Mouse (Mus musculus) granulocyte monocyte progenitor cell, adult 5-6 weeks (primary cell): ENCODE measurements around the gene Hcfc2. TPM values are rescaled to one million over a fixed set of nuclear protein-coding genes. Genes with fewer than 3 reads are reported as not detected.

Source experiments
- ATAC-seq: replicated peaks from 2 replicates; pipeline ENCODE4 v1.8.0; 2016; ENCODE audit warnings: mild to moderate bottlenecking, moderate TSS enrichment, inconsistent platforms; ENCODE audit not compliant: poor library complexity, severe bottlenecking
- total RNA-seq, 2 experiments: library from RNA; stranded (forward) in 1 of 2; stranded (reverse) in 1 of 2; fragments of 200-712, 200-1000 nt in 1 of 2; fragments of >200 nt in 1 of 2; fragmentation: Nextera tagmentation in 1 of 2; gene quantifications; 2 replicates each; pipeline ENCODE4 v1.2.3; 2014 to 2017

Hcfc2 gene
- total RNA-seq (2014; fragmentation: Nextera tagmentation) (14.8 and 31.5 TPM in 2 replicates), total RNA-seq (2017) (19.6 and 22.1 TPM in 2 replicates)

- no peak for ATAC-seq
Measured at GRCm38 (mm10) chr10:82695956-82696355, at the start of gene Hcfc2. Hcfc2 (plus strand) TSS chr10:82696160.

DNA sequence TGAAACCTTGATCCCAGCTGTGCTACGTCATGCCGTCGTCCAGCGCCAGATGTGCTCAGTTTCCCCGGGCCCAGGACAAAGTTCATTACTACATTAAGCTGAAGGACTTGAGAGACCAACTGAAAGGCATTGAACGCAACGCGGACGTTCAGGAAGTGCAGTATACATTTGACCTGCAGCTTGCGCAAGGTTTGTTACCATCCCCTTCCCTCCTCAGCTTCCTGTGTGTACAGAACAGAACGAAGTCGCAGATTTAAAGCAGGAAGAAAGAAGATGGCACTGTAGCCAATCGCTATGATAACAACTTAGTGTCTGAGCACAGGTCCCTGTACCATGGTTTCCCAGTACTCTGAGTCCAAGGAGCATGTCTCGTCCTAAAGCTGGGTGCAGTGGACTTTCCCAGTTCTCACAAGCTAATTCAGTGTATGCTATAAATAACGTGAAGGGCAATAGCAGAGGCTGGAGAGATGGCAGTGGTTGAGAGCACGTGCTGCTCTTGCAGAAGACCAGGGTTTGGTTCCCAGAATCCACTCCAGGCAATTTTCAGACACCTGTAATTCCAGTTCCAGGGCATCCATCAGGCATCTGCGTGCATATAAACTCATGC lies 48.7 kb upstream of the Hcfc2 start:
- ATAC-seq = peak; percentile 99

DNA sequence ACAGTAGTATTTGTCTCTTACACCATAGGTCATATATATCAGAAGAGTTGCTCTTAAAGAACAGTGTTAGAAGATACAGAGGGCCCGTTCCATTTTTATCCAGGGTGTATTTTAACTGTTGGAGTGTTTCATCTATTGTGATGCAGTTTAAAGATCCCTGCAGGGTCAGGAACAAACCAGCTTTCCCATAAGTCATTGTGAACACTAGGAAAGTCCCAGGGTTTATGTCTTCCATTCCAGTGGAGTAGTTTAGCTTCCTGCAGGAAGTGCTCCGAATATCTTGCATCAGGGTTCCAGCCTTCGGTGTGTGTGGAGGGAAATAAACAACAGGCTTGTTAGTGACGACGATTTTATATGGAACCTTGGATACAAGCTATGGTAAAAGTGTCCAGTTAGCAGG lies 44.7 kb upstream of the Hcfc2 start:
- no peak for ATAC-seq

- ATAC-seq = no peak
Measured at GRCm38 (mm10) chr10:82652625-82653024, 43.3 kb upstream of the Hcfc2 start.

DNA sequence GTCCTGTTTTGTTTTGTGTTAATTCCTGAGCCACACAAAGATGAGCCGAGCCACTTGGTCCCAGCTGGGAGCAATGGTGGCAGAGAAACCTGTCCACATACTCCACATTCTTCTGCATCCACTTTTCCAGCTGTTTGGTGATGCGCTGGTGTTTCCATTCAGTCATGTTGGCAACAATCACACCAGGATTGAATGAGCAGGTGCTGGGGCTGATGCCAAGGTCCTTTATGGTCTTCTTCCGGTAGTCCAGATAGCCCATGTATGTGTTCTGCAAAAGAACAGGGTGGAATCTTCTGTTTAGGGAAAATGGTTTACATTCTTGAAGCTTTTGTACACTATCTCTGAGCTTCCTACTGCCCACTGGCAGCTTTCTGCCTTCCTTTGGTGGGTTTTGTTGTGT lies 41.4 kb upstream of the Hcfc2 start:
- ATAC-seq = no peak

DNA sequence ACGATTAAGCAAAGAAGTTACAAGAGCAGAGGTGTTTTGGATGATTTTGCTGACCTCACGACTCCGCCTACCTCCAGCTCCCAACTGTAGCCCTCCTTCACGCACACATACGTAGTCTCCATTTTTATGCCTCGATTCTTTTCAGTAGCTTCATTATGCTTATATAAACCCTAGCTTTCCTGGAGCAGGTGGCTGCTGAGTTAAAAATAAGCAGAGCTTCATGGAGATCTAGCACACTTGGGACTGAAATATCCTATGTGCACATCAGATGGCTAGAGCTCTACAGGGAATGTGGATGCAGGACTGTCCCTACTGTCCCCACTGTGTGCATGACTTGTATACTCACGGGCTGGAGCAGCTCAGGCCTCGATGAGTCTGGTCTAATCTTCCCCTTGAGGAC lies 34.1 kb upstream of the Hcfc2 start:
- ATAC-seq = no peak

DNA sequence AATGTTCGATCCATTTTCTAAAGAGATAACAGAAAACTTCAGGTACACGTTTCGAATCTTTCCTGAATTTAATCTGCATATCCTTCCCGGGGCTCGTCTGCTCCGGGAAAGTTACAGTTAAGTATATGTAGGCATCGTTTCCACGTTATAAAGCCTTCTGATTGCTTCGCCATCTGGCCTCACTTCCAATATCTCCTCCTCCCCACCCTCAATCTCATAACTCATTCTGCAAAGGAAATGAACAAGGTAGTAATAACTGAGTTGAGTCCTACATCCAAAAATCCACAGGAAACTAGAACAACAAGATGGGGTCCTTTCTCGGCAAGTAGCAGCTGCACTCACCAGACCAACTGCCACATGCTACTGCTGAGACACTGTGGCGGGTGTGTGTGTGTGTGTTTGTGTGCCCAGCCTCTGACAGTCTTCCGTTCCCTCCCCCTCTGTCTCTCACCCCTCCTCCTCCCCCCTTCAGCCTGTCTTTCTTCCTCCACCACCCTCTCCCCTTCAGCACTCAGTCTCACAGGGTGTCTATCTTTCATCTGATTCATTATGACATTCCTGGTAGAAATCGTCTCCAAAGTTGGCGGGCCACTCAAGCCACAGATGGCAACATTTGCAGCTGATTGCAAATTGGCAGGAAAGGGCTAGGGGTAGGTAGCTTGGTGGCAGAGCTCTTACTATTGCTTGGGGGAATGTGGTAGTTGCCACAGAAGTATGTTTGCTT lies 33.5 kb upstream of the Hcfc2 start:
- ATAC-seq = peak; percentile 62

GRCm38 (mm10) chr10:82663289-82663688 lies 32.7 kb upstream of the Hcfc2 start:
- ATAC-seq = no peak

- no peak for ATAC-seq
Measured at GRCm38 (mm10) chr10:82665951-82666350, 30.0 kb upstream of the Hcfc2 start.

DNA sequence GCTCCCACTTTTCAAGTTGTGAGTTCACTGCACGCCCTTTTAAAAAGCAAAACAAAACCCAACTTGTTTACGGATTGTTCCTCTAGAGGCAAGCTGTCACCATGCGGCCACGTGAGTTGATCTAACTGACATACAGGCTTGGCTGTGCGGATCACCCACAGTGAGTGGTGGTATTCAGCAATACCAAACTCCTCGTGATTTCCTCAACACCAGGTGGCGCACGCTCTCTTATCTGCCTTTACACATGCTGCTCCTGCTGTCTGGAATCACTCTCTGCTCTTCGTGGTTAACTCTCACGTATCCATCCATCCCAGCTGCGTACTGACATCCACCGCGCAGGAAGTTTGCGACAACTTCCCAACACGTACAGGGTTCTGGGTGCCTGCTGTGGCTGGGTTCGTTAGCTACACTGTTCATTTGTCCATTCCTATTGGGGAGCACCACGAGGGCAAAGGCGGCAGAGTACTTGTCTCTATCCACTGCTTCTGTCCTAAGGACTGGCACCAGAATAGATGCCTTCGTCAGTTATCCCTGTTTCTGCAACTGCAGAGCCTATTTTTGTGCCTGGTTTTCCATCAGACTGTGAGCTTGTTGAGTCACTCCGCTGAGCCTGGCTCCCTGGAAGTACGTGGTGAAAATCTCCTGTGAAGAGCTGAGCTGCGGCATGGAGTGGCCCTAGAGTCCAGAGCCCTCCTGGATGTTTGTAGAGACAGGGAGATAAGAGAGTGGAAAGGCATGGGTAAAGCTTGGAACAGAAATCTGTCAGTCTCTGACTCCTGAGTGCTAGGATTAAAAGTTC lies 29.3 kb upstream of the Hcfc2 start:
- peak; percentile 84 for ATAC-seq

DNA sequence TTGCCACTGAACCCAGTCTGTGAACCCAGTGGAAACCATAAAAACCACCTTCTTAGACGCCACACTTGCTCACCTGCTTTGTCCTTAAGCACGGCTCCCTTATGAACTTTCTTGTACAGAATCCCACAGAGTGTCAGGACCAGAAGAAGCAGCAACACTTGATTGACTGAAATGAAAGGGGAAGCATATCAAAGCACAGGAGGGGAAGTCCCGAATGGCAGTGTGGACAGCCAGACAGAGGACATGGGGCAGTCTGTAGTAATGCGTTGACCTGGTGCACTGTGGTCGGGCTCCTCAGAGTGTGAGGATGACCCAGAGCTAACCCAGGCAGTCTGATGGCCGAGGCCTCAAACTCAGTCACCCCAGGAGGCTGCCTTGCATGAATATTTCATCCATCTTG lies 25.8 kb upstream of the Hcfc2 start:
- peak; percentile 62 for ATAC-seq

DNA sequence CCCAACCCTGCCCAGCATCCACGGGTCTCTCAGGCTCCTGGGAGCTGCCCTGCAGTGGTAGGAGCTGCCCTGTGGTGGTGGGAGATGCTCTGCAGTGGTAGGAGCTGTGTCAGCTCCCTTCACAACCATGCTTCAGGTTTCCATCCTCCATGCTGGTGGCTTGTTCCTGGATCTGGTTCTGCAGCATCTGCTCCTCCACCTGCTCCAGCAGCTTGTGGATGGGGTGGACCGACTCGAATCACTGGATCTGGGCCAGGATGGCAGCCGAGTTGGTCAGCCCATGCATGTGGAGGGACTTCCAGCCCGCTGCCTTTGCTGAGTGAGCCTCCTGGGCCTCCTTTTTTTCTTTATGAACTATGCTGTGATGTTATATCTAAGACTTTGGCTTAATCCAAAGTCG lies 19.0 kb upstream of the Hcfc2 start:
- ATAC-seq = no peak

- no peak for ATAC-seq
Measured at GRCm38 (mm10) chr10:82680769-82681168, 15.2 kb upstream of the Hcfc2 start.

GRCm38 (mm10) chr10:82681639-82682038 lies 14.3 kb upstream of the Hcfc2 start:
- ATAC-seq = no peak

DNA sequence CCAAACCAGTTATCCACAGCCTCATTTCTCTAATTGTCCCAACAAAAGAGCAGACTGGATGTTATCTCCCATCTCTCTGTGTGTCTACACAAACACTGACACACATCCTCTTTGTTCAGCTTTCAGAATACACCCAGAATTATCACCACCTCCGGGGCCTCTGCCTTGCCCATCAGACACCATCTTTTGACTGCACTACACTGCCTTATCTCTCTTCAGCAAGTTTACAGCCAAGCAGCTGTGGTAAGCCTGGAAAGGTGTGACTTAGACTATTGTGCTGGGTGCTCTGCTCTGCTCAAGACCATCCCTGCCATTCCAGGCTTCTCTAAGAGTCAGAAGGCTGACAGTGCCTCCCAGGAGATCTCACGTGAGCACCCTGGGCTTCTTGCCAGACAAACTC lies 10.5 kb upstream of the Hcfc2 start:
- ATAC-seq = no peak

GRCm38 (mm10) chr10:82689681-82690211 lies 6.2 kb upstream of the Hcfc2 start:
- peak; percentile 63 for ATAC-seq

DNA sequence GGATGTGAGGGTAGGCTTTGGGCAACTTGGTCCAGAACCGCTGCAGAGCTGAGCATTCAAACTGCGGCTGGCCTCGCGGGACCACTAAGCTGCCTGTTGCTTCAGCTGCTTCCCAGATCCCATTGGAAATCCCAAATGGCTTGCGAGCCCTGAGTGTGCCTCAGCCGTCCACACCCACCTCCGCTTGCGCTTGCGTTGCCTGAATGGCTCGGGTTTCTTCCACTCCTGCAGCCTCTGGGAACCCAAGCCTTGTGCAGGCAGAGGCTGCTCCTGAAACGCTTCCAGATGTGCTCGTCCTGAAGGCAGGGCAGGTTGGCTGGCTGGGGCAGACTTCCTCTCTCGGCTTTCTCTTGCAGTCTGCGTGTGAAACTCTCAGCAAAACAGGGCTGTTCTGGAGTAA lies 5.5 kb upstream of the Hcfc2 start, which contains the start of gene Glt8d2:
TSS of gene Glt8d2 (minus strand) at position 157 of the 400 bp plus-strand sequence.
- ATAC-seq = peak; percentile 38; the same call in 1 of the 2 replicates

GRCm38 (mm10) chr10:82696453-82697079 lies 606 bp downstream of the Hcfc2 start:
- ATAC-seq = peak; percentile 4; the same call in 1 of the 2 replicates

- peak; percentile 75 for ATAC-seq
Measured at GRCm38 (mm10) chr10:82697305-82697898, 1.4 kb downstream of the Hcfc2 start.

- ATAC-seq = peak; percentile 58
Measured at GRCm38 (mm10) chr10:82698712-82699261, 2.8 kb downstream of the Hcfc2 start.
